In genomic region chr3:103641301-103641700, GRCm38 (mm10) we compare ENCODE assay signal across 16 mouse cellular contexts. TPM values are rescaled to one million over a fixed set of nuclear protein-coding genes. Genes with fewer than 3 reads are reported as not detected.
DNase-seq lines count a peak whose midpoint lies in the region; ATAC-seq and TF ChIP-seq lines count a peak whose summit lies in the region.
"Had no signal": no experiment of that assay in that cellular context is flagged by ENCODE, and none has a peak within 500 bp of the region (broad histone marks: within the 10 kb centered on the region; RNA-seq: fewer than 3 reads in every experiment).

No protein-coding gene starts in this region.

- 70% methylated on average over 7 of the region's 7 CpGs for WGBS in midbrain, embryonic 10.5 days
- WGBS in midbrain, postnatal 0 days, result 40% methylated on average over 7 of the region's 7 CpGs
- 44% methylated on average over 7 of the region's 7 CpGs for WGBS in forebrain, embryonic 16.5 days
- 70% methylated on average over 7 of the region's 7 CpGs for WGBS in intestine, postnatal 0 days

- 0 out of 2 replicates have a peak overlapping the region, but pooled peaks have one; percentile 64 for H3K27ac ChIP-seq in midbrain, embryonic 10.5 days (replicated peaks)
- H3K27ac ChIP-seq in midbrain, postnatal 0 days (ENCODE audit: low read depth, low read length), result no peak overlapping the region
- no peak overlapping the region for H3K27ac ChIP-seq in forebrain, embryonic 16.5 days (ENCODE audit: low read length)
- H3K27ac ChIP-seq in intestine, postnatal 0 days (ENCODE audit: low read depth, low read length), result no peak overlapping the region
- H3K27ac ChIP-seq: embryonic facial prominence, embryonic 10.5 days; heart, adult 2 months; left cerebral cortex, adult 2 months; lung, embryonic 15.5 days had no signal

- TF ChIP-seq CTCF in midbrain, postnatal 0 days (IDR thresholded peaks at IDR 0.05), result no peak
- no peak for TF ChIP-seq CTCF in intestine, postnatal 0 days (IDR thresholded peaks at IDR 0.05; ENCODE audit: low read depth)

- no peaks in the 10 kb centered on the region for H3K27me3 ChIP-seq in midbrain, embryonic 10.5 days (ENCODE audit: low read depth, poor library complexity, severe bottlenecking)
- H3K27me3 ChIP-seq in midbrain, postnatal 0 days (ENCODE audit: insufficient read depth, low read length), result no peaks in the 10 kb centered on the region
- H3K27me3 ChIP-seq in forebrain, embryonic 16.5 days (replicated peaks; ENCODE audit: control insufficient read depth, insufficient read depth, low read length), result no peaks in the 10 kb centered on the region
- H3K27me3 ChIP-seq in intestine, postnatal 0 days (replicated peaks; ENCODE audit: control insufficient read depth, insufficient read depth, low read length), result no peaks in the 10 kb centered on the region
- H3K27me3 ChIP-seq: lung, embryonic 15.5 days had no signal

- peaks cover 29% of the 10 kb centered on the region for H3K4me1 ChIP-seq in midbrain, embryonic 10.5 days
- H3K4me1 ChIP-seq in midbrain, postnatal 0 days (ENCODE audit: insufficient read depth, low read length), result no peaks in the 10 kb centered on the region
- no peaks in the 10 kb centered on the region for H3K4me1 ChIP-seq in forebrain, embryonic 16.5 days (replicated peaks; ENCODE audit: control insufficient read depth, insufficient read depth, low read length)
- no peaks in the 10 kb centered on the region for H3K4me1 ChIP-seq in intestine, postnatal 0 days (replicated peaks; ENCODE audit: control insufficient read depth, insufficient read depth, low read length)

- no peak overlapping the region for H3K4me2 ChIP-seq in midbrain, postnatal 0 days (ENCODE audit: low read depth, low read length, poor library complexity, severe bottlenecking)
- H3K4me2 ChIP-seq in forebrain, embryonic 16.5 days (ENCODE audit: low read length), result no peak overlapping the region
- H3K4me2 ChIP-seq in intestine, postnatal 0 days (replicated peaks; ENCODE audit: low read depth), result no peak overlapping the region
- H3K4me2 ChIP-seq: lung, embryonic 15.5 days had no signal

- no peak for ATAC-seq in midbrain, postnatal 0 days (ENCODE audit: low FRiP score)
- peak; percentile 69 for ATAC-seq in forebrain, embryonic 16.5 days
- no peak for ATAC-seq in intestine, postnatal 0 days

- no peak overlapping the region for H3K4me3 ChIP-seq in midbrain, embryonic 10.5 days
- no peak overlapping the region for H3K4me3 ChIP-seq in midbrain, postnatal 0 days (ENCODE audit: low read depth, low read length)
- no peak overlapping the region for H3K4me3 ChIP-seq in forebrain, embryonic 16.5 days (replicated peaks; ENCODE audit: low read length)
- no peak overlapping the region for H3K4me3 ChIP-seq in intestine, postnatal 0 days (ENCODE audit: low read depth, low read length)
- H3K4me3 ChIP-seq: embryonic facial prominence, embryonic 10.5 days; heart, adult 2 months; left cerebral cortex, adult 2 months; lung, embryonic 15.5 days had no signal

- H3K9ac ChIP-seq in midbrain, postnatal 0 days (replicated peaks; ENCODE audit: low read length, poor library complexity, severe bottlenecking), result no peak overlapping the region
- H3K9ac ChIP-seq in forebrain, embryonic 16.5 days (replicated peaks; ENCODE audit: low read depth, low read length), result no peak overlapping the region
- no peak overlapping the region for H3K9ac ChIP-seq in intestine, postnatal 0 days (ENCODE audit: low read depth, low read length)
- H3K9ac ChIP-seq: lung, embryonic 15.5 days had no signal

- no peaks in the 10 kb centered on the region for H3K9me3 ChIP-seq in midbrain, embryonic 10.5 days (replicated peaks)
- H3K9me3 ChIP-seq in midbrain, postnatal 0 days (ENCODE audit: low read length), result no peaks in the 10 kb centered on the region
- no peaks in the 10 kb centered on the region for H3K9me3 ChIP-seq in forebrain, embryonic 16.5 days (ENCODE audit: control insufficient read depth, low read length)
- no peaks in the 10 kb centered on the region for H3K9me3 ChIP-seq in intestine, postnatal 0 days (ENCODE audit: control insufficient read depth)
- H3K9me3 ChIP-seq: embryonic facial prominence, embryonic 10.5 days; lung, embryonic 15.5 days had no signal

- no peak for DNase-seq in midbrain, embryonic 10.5 days (ENCODE audit: low spot score)
- DNase-seq in midbrain, postnatal 0 days (ENCODE audit: low spot score), result no peak
- DNase-seq in naive thymus-derived CD4-positive, alpha-beta T cell, adult 2 months (ENCODE audit: low read depth), result peak; percentile 28
- DNase-seq in thymus, postnatal 4 days, result peak; percentile 67
- DNase-seq in right cerebral cortex, adult 18-20 months, result no peak
- DNase-seq: adrenal gland, postnatal 36 days; cerebellum, adult 18-20 months; heart, adult 2 months; heart, postnatal 36 days; kidney, postnatal 14 days; liver had no signal

- no peaks in the 10 kb centered on the region for H3K36me3 ChIP-seq in midbrain, embryonic 10.5 days
- H3K36me3 ChIP-seq in midbrain, postnatal 0 days (ENCODE audit: insufficient read depth, low read length), result no peaks in the 10 kb centered on the region
- H3K36me3 ChIP-seq in forebrain, embryonic 16.5 days (ENCODE audit: control insufficient read depth, insufficient read depth), result no peaks in the 10 kb centered on the region; the same call in 1 of the 2 replicates
- no peaks in the 10 kb centered on the region for H3K36me3 ChIP-seq in intestine, postnatal 0 days (ENCODE audit: control insufficient read depth, insufficient read depth)
- H3K36me3 ChIP-seq: embryonic facial prominence, embryonic 10.5 days; lung, embryonic 15.5 days had no signal

RNA-seq across cellular contexts. Expression of gene Atg4a-ps, which starts 4.6 kb away (rescaled TPM):
- 0.10 and 0.11 TPM in 2 replicates for polyA plus RNA-seq in midbrain, embryonic 10.5 days (2016; fragmentation: Nextera tagmentation; extraction: Ambion mirVana)
- total RNA-seq in midbrain, postnatal 0 days (2014; rRNA removed), result not detected in 2 replicates
- polyA plus RNA-seq in midbrain, postnatal 0 days (2015; fragmentation: Nextera tagmentation; extraction: Ambion mirVana), result 0.22 TPM in 1 of 2 replicates, not detected in the other
- 0.16 and 0.17 TPM in 2 replicates for polyA plus RNA-seq in forebrain, embryonic 16.5 days (2015; fragmentation: Nextera tagmentation; extraction: Ambion mirVana)
- 0.26 and 0.31 TPM in 2 replicates for polyA plus RNA-seq in intestine, postnatal 0 days (2015; fragmentation: Nextera tagmentation; extraction: Ambion mirVana)
- polyA plus RNA-seq: heart, adult 2 months had no signal

Comparison
In these comparisons a context has a peak if more than half of its experiments do, and no peak if none do; other contexts are left out.
1. DNase-seq: peak in naive thymus-derived CD4-positive, alpha-beta T cell, adult 2 months (single experiment) and thymus, postnatal 4 days (single experiment); none in midbrain, embryonic 10.5 days (single experiment), midbrain, postnatal 0 days (single experiment) and right cerebral cortex, adult 18-20 months (single experiment).